Mouse (Mus musculus) megakaryocyte, embryonic 14.5 days (primary cell): ENCODE data around the gene Psmd2.

ENCODE experiments used
- FLI1 ChIP-seq: IDR thresholded peaks from 2 replicates; pipeline ENCODE4 v1.6.1; 2012; ENCODE audit warnings: low read length, inconsistent platforms, mixed read lengths
- GATA1 ChIP-seq: IDR thresholded peaks from 3 replicates; pipeline ENCODE4 v1.6.1; 2012; ENCODE audit warnings: mixed read lengths, low read length, inconsistent platforms, borderline replicate concordance

DNA sequence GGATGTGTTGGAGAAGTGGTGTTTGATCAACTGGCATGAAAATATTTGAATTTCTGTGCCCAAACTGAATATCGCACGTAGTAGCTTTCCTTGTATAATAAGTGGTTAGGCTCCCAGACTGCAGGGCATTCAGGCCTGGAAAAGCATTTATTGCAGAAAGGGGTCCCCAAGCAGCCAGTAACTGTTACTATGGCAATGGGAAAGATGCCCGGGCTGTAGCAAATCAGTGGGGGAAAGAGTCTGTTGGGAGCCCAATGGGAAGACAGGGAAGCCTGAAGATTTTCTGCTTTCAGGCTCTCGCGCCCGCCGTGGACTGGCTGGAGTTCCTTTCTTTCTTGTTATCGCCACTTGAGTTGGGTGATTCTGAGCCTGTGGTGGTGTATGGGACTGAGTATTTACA is 13.1 kb upstream of the Psmd2 start:
- TF ChIP-seq GATA1 (no peak), FLI1 (no peak)
